Mouse (Mus musculus): ENCODE measurements at regions not wholly inside any gene's neighbourhood (a gene's known extent, or its start where the extent isn't known, plus 50 kb on each side); places are given as distances from the start of the nearest gene placed in this dataset.

- no peak for TF ChIP-seq CTCF (IDR thresholded peaks at IDR 0.05; ENCODE audit: borderline replicate concordance, insufficient read depth, low read depth, low read length)
- no peak for TF ChIP-seq POLR2A (IDR thresholded peaks at IDR 0.05; ENCODE audit: borderline replicate concordance, insufficient read depth, low read length)
Observed at GRCm38 (mm10) chr14:113454891-113455290, 140.5 kb downstream of the Tpm3-rs7 start.

Data from cerebellum, adult 2 months (tissue).